Mouse (Mus musculus) limb, embryonic 10.5 days (tissue): ENCODE measurements around the gene Gskip. TPM values are rescaled to one million over a fixed set of nuclear protein-coding genes. Genes with fewer than 3 reads are reported as not detected.
A peak's percentile ranks its signal among the peaks of the same experiment; 100 is the strongest.

ENCODE experiments used
- DNase-seq: peaks from one replicate; pipeline ENCODE4 v3.0.0-alpha.2; 2017; ENCODE audit warnings: low spot score
- H3K27ac ChIP-seq: fragments of 300-500 bp; sonication (generic); 2 replicates; pipeline ENCODE4 v1.5.1; 2016; ENCODE audit warnings: mild to moderate bottlenecking
- H3K27me3 ChIP-seq: fragments of 300-500 bp; sonication (generic); 2 replicates; pipeline ENCODE4 v1.6.1; 2016; ENCODE audit warnings: low read depth, mild to moderate bottlenecking; ENCODE audit not compliant: poor library complexity, severe bottlenecking
- H3K36me3 ChIP-seq: fragments of 300-500 bp; sonication (generic); 2 replicates; pipeline ENCODE4 v1.6.1; 2016; ENCODE audit warnings: mild to moderate bottlenecking, moderate library complexity
- H3K4me1 ChIP-seq: fragments of 300-500 bp; sonication (generic); 2 replicates; pipeline ENCODE4 v1.6.1; 2016
- H3K4me3 ChIP-seq: fragments of 300-500 bp; sonication (generic); 2 replicates; pipeline ENCODE4 v1.5.1; 2016; ENCODE audit warnings: mild to moderate bottlenecking, moderate library complexity
- H3K9me3 ChIP-seq: fragments of 300-500 bp; sonication (generic); replicated peaks from 2 replicates; pipeline ENCODE4 v1.6.1; 2016; ENCODE audit warnings: mild to moderate bottlenecking
- WGBS: fragments of 180-500 bp; shearing (Covaris S2); methylation state at CpG from one replicate; pipeline ENCODE4 v1.1.7; 2016; 5-methylcytosine and 5-hydroxymethylcytosine counted together
- polyA plus RNA-seq: library from polyadenylated mRNA; unstranded; fragments of >200 nt; fragmentation: Nextera tagmentation; extraction: Ambion mirVana; gene quantifications from 2 replicates; pipeline ENCODE4 v1.2.1, GENCODE M21; 2016

Gskip gene
- polyA plus RNA-seq, 1 experiment from 2014 or later, result 41.2 TPM

GRCm38 (mm10) chr12:105727964-105728363 lies 43.3 kb downstream of the Gskip start:
- Histone ChIP-seq H3K36me3 (no peaks in the 10 kb centered on the region), H3K4me1 (no peaks in the 10 kb centered on the region), H3K27me3 (no peaks in the 10 kb centered on the region), H3K4me3 (no peak overlapping the region), H3K27ac (no peak overlapping the region), H3K9me3 (no peaks in the 10 kb centered on the region)
- 28% methylated on average over 8 of the region's 8 CpGs for WGBS
- DNase-seq, result no peak

DNA sequence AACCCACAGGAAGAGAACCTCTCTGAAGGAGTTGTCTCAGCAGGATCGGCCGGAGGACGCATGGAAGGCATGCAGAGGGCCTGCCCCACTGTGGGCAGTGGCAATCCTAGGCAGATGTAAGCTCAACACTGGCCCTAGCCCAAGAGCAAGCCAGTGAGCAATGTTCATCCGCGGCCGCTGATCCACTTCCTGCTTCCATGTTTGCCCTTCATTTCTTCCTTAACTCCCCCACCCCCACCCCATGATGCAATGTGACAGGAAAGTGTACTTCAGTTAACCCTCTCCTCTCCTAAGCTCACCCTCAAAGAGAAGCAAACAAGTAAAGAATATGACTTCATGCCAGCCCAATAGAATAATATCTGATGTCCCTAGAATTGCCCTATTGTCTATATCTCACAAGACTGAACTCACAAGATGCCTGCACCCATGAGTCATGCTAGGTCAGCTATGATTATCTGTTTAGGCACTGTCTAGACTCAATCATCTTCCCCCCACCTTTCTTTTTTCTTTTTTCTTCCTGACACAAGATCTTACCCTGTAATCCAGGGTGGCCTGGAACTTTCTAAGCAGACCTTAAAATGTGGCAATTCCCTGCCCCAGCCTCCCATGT lies 46.3 kb downstream of the Gskip start:
- Histone ChIP-seq H3K27ac (no peak overlapping the region), H3K36me3 (no peaks in the 10 kb centered on the region), H3K4me1 (no peaks in the 10 kb centered on the region), H3K4me3 (no peak overlapping the region), H3K27me3 (no peaks in the 10 kb centered on the region), H3K9me3 (no peaks in the 10 kb centered on the region)
- no peak for DNase-seq
- WGBS, result 81% methylated on average over 6 of the region's 6 CpGs

GRCm38 (mm10) chr12:105733370-105734159 lies 48.9 kb downstream of the Gskip start:
- Histone ChIP-seq H3K9me3 (no peaks in the 10 kb centered on the region), H3K4me1 (peaks cover 3% of the 10 kb centered on the region), H3K27me3 (no peaks in the 10 kb centered on the region), H3K36me3 (no peaks in the 10 kb centered on the region), H3K4me3 (no peak overlapping the region), H3K27ac (no peak overlapping the region)
- WGBS, result 81% methylated on average over 9 of the region's 9 CpGs
- no peak for DNase-seq

GRCm38 (mm10) chr12:105735226-105735888 lies 50.7 kb downstream of the Gskip start:
- no peaks in the 10 kb centered on the region for H3K36me3 ChIP-seq
- no peak overlapping the region for H3K27ac ChIP-seq
- no peak overlapping the region for H3K4me3 ChIP-seq
- no peaks in the 10 kb centered on the region for H3K27me3 ChIP-seq
- no peaks in the 10 kb centered on the region for H3K9me3 ChIP-seq
- peaks cover 12% of the 10 kb centered on the region for H3K4me1 ChIP-seq
- DNase-seq, result no peak
- WGBS, result 85% methylated on average over 7 of the region's 7 CpGs

DNA sequence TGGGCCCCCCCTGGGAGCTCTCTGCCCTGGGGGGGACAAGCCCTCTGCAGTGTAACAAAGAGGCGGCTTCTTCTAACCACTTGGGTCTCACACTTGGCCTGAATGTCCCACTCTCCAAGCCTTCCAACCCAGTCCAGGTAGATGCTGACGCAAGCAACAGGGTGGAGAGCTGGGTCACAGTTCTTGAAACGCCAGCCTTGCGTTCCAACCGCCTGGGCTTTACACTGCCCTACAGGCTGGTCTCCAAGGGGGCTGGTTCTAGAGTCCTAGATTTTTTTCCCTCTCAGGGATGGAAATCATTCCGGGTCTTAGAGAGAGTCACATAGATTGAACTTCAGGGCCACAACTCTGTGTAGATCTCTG lies 51.2 kb downstream of the Gskip start:
- H3K27me3 ChIP-seq, result no peaks in the 10 kb centered on the region
- H3K36me3 ChIP-seq, result no peaks in the 10 kb centered on the region
- H3K9me3 ChIP-seq, result no peaks in the 10 kb centered on the region
- no peak overlapping the region for H3K27ac ChIP-seq
- H3K4me3 ChIP-seq, result no peak overlapping the region
- peaks cover 12% of the 10 kb centered on the region for H3K4me1 ChIP-seq
- 88% methylated on average over 6 of the region's 6 CpGs for WGBS
- DNase-seq, result no peak

GRCm38 (mm10) chr12:105738316-105739096 lies 53.9 kb downstream of the Gskip start:
- no peaks in the 10 kb centered on the region for H3K27me3 ChIP-seq
- H3K27ac ChIP-seq, result peak overlapping the region; percentile 39; the same call in 1 of the 2 replicates
- no peaks in the 10 kb centered on the region for H3K9me3 ChIP-seq
- 78% methylated on average over 15 of the region's 15 CpGs for WGBS
- no peaks in the 10 kb centered on the region for H3K36me3 ChIP-seq
- H3K4me3 ChIP-seq, result no peak overlapping the region
- peaks cover 12% of the 10 kb centered on the region for H3K4me1 ChIP-seq
- no peak for DNase-seq

DNA sequence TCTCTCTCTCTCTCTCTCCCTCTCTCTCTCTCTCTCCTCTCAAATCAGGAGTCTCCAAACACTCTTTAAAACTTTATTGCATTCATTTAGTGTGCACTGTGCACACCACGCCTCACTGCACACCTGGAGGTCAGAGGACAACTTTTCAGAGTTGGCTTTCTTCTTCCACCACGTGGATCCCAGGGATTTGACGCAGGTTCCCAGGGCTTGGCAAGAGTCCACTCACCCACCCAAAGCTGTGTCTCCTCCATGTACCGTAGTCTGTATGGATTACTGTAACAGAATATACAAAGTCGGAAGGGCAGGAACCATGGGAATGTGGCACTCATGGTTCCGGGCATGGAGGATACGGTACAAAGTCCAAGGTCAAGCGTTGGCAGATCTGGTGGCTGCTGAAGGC lies 55.0 kb downstream of the Gskip start:
- Histone ChIP-seq H3K36me3 (no peaks in the 10 kb centered on the region), H3K27me3 (no peaks in the 10 kb centered on the region), H3K27ac (no peak overlapping the region), H3K4me1 (peaks cover 12% of the 10 kb centered on the region), H3K9me3 (no peaks in the 10 kb centered on the region), H3K4me3 (no peak overlapping the region)
- DNase-seq, result no peak
- WGBS, result 92% methylated on average over 8 of the region's 8 CpGs

GRCm38 (mm10) chr12:105748114-105748513 lies 63.5 kb downstream of the Gskip start:
- no peaks in the 10 kb centered on the region for H3K27me3 ChIP-seq
- no peak overlapping the region for H3K4me3 ChIP-seq
- H3K4me1 ChIP-seq, result no peaks in the 10 kb centered on the region
- DNase-seq, result no peak
- 90% methylated on average over 5 of the region's 5 CpGs for WGBS
- H3K9me3 ChIP-seq, result no peaks in the 10 kb centered on the region
- no peak overlapping the region for H3K27ac ChIP-seq
- H3K36me3 ChIP-seq, result no peaks in the 10 kb centered on the region

Other genes starting within 250 kb of the Gskip start
- gene D430019H16Rik, start 231.0 kb upstream of the Gskip start, polyA plus RNA-seq, result 1.3 and 2.0 TPM in 2 replicates
- 0.36 and 0.93 TPM in 2 replicates for gene Bdkrb2, start 121.6 kb upstream of the Gskip start, polyA plus RNA-seq
- not detected in 2 replicates for gene Bdkrb1, start 81.7 kb upstream of the Gskip start, polyA plus RNA-seq
- gene Atg2b, start 382 bp downstream of the Gskip start, polyA plus RNA-seq, result 12.1 and 14.0 TPM in 2 replicates
- 0.05 and 0.09 TPM in 2 replicates for gene Ak7, start 21.1 kb downstream of the Gskip start, polyA plus RNA-seq
- gene Papola, start 99.9 kb downstream of the Gskip start, polyA plus RNA-seq, result 281 and 297 TPM in 2 replicates